Mouse (Mus musculus): ENCODE measurements around the gene Cox6a2. TPM values are rescaled to one million over a fixed set of nuclear protein-coding genes. Genes with fewer than 3 reads are reported as not detected.
"Not testable (repeated sequence)": the region's sequence is repeated elsewhere in the genome, so short reads cannot be mapped to it uniquely, and the experiment has no call there.

The Cox6a2 gene
- polyA plus RNA-seq, 1 experiment: not detected

DNA sequence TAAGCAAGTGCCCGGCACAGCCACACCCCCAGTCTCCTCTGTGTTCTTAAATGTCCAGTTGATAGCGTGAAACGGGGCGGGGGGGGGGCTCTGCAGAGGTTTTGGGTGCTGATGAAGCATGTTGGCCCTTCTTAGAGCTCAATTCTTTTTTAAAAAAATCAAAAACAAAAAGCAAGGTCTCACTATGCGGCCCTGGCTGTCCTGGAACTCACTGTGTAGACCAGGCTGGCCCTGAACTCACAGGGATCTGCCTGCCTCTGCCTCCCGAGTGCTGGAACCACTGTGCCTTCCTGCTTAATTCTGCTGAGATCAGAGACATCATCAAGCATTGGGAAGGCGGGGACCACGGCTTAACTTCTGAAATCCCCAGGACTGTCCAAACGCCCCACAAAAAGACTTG is 4.6 kb downstream of the Cox6a2 start:
- H3K27ac ChIP-seq (ENCODE audit: insufficient read depth, low read depth, low read length): no peak overlapping the region
- no peak overlapping the region for H3K4me3 ChIP-seq (ENCODE audit: insufficient read depth, low read length)
- H3K4me1 ChIP-seq (ENCODE audit: control insufficient read depth, insufficient read depth, low read length): peaks cover 26% of the 10 kb centered on the region
- TF ChIP-seq POLR2A (IDR thresholded peaks at IDR 0.05; ENCODE audit: borderline replicate concordance, low read depth, low read length) (no peak), CTCF (IDR thresholded peaks at IDR 0.05; ENCODE audit: low read depth, low read length) (no peak)

DNA sequence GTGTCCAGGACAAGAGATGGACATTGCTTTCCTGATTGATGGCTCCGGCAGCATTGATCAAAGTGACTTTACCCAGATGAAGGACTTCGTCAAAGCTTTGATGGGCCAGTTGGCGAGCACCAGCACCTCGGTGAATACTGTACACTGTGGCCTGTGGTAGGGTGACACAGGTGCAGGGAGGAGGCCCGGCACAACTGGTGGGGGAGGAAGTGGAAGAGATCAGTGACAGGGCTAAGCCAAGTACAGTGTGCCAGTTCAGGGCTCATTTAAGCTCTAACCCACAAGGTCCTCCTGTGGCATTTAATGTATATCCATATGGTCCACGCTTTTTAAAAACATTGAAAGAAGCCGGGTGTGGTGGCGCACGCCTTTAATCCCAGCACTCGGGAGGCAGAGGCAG is 24.5 kb downstream of the Cox6a2 start:
- no peak for TF ChIP-seq POLR2A (IDR thresholded peaks at IDR 0.05; ENCODE audit: borderline replicate concordance, low read depth, low read length)
- no peak for TF ChIP-seq CTCF (IDR thresholded peaks at IDR 0.05; ENCODE audit: low read depth, low read length)
- Histone ChIP-seq H3K27ac (ENCODE audit: insufficient read depth, low read depth, low read length) (no peak overlapping the region), H3K4me1 (ENCODE audit: control insufficient read depth, insufficient read depth, low read length) (peaks cover 26% of the 10 kb centered on the region), H3K4me3 (ENCODE audit: insufficient read depth, low read length) (no peak overlapping the region)

- Histone ChIP-seq H3K4me1 (ENCODE audit: control insufficient read depth, insufficient read depth, low read length) (peaks cover 26% of the 10 kb centered on the region), H3K27ac (ENCODE audit: insufficient read depth, low read depth, low read length) (no peak overlapping the region), H3K4me3 (ENCODE audit: insufficient read depth, low read length) (no peak overlapping the region)
- TF ChIP-seq CTCF (IDR thresholded peaks at IDR 0.05; ENCODE audit: low read depth, low read length) (no peak), POLR2A (IDR thresholded peaks at IDR 0.05; ENCODE audit: borderline replicate concordance, low read depth, low read length) (no peak)
Observed at GRCm38 (mm10) chr7:128180546-128180945, 25.6 kb downstream of the Cox6a2 start.

DNA sequence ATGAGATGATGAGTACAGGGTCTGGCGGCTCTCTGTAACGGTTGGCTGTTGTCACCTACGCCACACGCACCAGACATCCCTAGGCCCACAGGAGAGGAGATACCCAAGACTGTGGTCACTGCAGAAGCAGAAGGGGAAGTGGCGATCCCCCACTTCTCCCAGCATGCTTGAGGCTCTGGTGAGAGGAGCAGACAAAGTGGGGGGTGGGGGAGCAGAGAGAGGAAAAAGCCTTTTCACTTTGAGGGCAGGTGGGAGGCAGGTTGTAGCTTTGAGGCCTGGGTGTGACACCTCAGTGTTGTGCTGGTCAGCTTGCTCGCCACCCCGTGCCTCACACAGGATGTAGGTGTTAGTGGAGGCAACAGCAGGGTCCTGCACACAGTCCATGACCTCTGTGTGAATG is 26.1 kb downstream of the Cox6a2 start:
- Histone ChIP-seq H3K4me3 (ENCODE audit: insufficient read depth, low read length) (no peak overlapping the region), H3K4me1 (ENCODE audit: control insufficient read depth, insufficient read depth, low read length) (peaks cover 26% of the 10 kb centered on the region), H3K27ac (ENCODE audit: insufficient read depth, low read depth, low read length) (no peak overlapping the region)
- TF ChIP-seq POLR2A (IDR thresholded peaks at IDR 0.05; ENCODE audit: borderline replicate concordance, low read depth, low read length): no peak
- no peak for TF ChIP-seq CTCF (IDR thresholded peaks at IDR 0.05; ENCODE audit: low read depth, low read length)

DNA sequence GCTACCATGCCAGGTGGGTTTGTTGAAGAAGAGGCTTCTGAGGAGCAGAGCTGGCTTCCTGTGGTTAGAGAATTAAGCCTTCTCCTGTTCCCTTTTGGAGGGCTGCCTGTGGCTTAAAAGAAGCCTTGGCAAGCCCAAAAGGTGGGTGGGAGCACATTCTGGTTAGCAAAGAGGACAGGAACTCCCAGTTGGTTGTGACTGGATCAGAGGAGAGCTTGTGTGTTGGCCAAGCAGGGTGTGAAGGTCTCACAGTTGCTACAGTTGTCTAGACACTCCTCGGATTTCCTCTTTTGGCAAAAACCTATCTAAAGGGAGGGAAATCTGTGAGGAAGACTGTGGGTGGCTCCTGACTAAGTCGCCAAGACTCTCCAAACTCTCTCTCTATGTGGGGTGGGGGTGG is 27.8 kb downstream of the Cox6a2 start:
- no peak overlapping the region for H3K27ac ChIP-seq (ENCODE audit: insufficient read depth, low read depth, low read length)
- TF ChIP-seq POLR2A (IDR thresholded peaks at IDR 0.05; ENCODE audit: borderline replicate concordance, low read depth, low read length) (no peak), CTCF (IDR thresholded peaks at IDR 0.05; ENCODE audit: low read depth, low read length) (no peak)
- no peak overlapping the region for H3K4me3 ChIP-seq (ENCODE audit: insufficient read depth, low read length)
- peaks cover 19% of the 10 kb centered on the region for H3K4me1 ChIP-seq (ENCODE audit: control insufficient read depth, insufficient read depth, low read length)

DNA sequence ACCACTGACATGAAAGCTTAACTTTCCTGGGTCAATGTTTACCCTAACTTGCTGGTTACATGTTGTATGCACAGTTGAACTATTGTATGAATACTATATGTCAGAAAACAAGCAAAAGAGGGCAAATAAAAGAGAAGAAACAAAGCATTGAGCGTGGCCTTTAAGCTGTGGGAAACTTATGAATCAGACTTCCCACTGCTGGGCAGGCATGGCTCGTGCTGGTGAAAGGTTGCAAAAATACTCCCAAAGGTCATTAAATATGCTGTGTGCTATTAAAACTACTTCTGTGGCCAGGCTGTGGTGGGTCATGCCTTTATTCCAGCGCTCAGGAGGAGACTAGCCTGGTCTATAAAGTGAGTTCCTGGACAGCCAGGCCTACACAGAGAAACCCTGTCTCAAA is 36.2 kb downstream of the Cox6a2 start:
- H3K4me3 ChIP-seq (ENCODE audit: insufficient read depth, low read length): no peak overlapping the region
- H3K27ac ChIP-seq (ENCODE audit: insufficient read depth, low read depth, low read length): no peak overlapping the region
- no peaks in the 10 kb centered on the region for H3K4me1 ChIP-seq (ENCODE audit: control insufficient read depth, insufficient read depth, low read length)
- TF ChIP-seq CTCF (IDR thresholded peaks at IDR 0.05; ENCODE audit: low read depth, low read length): no peak
- TF ChIP-seq POLR2A (IDR thresholded peaks at IDR 0.05; ENCODE audit: borderline replicate concordance, low read depth, low read length): no peak

DNA sequence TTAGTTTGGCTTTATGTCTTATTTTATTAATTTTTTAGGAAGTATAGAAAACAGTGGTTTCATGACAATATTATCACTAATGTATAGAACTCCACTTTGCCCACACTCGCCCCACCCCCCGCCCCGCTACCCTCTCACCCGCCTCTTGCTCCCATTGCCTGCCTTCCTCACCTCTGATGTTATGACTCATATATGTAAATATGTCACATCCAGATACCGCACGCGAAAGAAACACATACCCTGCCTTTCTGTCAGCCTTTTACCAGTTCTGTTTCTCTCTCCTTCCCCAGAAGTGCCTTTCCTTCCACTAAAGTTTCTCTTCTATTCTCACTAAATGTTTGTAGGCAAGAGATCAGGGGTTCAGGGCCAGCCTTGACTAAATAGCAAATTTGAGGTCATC is 39.8 kb downstream of the Cox6a2 start:
- TF ChIP-seq POLR2A (IDR thresholded peaks at IDR 0.05; ENCODE audit: borderline replicate concordance, low read depth, low read length) (no peak), CTCF (IDR thresholded peaks at IDR 0.05; ENCODE audit: low read depth, low read length) (no peak)
- H3K27ac ChIP-seq (ENCODE audit: insufficient read depth, low read depth, low read length): no peak overlapping the region
- H3K4me1 ChIP-seq (ENCODE audit: control insufficient read depth, insufficient read depth, low read length): no peaks in the 10 kb centered on the region
- no peak overlapping the region for H3K4me3 ChIP-seq (ENCODE audit: insufficient read depth, low read length)

GRCm38 (mm10) chr7:128164001-128164400 is 42.2 kb downstream of the Cox6a2 start:
- no peaks in the 10 kb centered on the region for H3K4me1 ChIP-seq (ENCODE audit: control insufficient read depth, insufficient read depth, low read length)
- H3K27ac ChIP-seq (ENCODE audit: insufficient read depth, low read depth, low read length): no peak overlapping the region
- no peak for TF ChIP-seq CTCF (IDR thresholded peaks at IDR 0.05; ENCODE audit: low read depth, low read length)
- no peak for TF ChIP-seq POLR2A (IDR thresholded peaks at IDR 0.05; ENCODE audit: borderline replicate concordance, low read depth, low read length)
- H3K4me3 ChIP-seq (ENCODE audit: insufficient read depth, low read length): no peak overlapping the region

DNA sequence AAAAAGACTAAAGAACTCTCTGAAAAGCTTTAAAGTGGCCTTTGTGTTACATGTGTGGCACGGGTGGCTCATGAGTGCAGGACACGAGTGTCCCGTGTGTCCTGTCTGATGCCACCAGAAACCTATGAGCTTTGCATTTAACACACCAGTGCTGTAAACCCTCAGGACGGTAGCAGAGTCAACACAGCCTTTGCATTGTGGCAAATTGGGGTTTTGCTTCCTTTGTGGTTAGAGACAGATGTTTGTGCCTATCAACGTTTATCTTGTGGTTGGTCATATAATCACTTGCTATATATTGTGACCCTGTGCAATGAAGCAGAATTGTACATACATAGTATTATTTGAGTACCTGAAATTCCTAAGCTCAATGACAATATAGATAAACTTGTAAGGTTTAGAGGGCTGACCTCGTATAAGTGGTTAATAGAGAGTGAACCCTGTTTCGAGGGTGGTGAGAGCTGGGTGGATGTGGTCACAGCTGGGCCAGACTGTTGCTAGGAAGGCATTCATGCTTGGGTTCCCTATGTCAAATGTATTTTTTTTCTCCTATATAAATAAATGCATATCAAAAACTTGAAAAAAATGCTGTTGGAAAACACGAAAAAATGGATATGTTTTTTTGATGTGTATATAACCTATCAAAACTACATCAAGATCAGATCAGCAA is 47.4 kb downstream of the Cox6a2 start:
- not testable (repeated sequence) for H3K4me3 ChIP-seq (ENCODE audit: insufficient read depth, low read length); H3K4me1 ChIP-seq (ENCODE audit: control insufficient read depth, insufficient read depth, low read length); H3K27ac ChIP-seq (ENCODE audit: insufficient read depth, low read depth, low read length)

Other genes with a start within 250 kb of the Cox6a2 start
- gene Fus, start 238.9 kb downstream of the Cox6a2 start, polyA plus RNA-seq (2012; ENCODE audit: insufficient read depth, insufficient read length, missing spikeins): 318 and 323 TPM in 2 replicates
- gene Pycard, start 212.5 kb downstream of the Cox6a2 start, polyA plus RNA-seq (2012; ENCODE audit: insufficient read depth, insufficient read length, missing spikeins): 126 and 140 TPM in 2 replicates
- not detected in 2 replicates for gene Trim72, start 202.4 kb downstream of the Cox6a2 start, polyA plus RNA-seq (2012; ENCODE audit: insufficient read depth, insufficient read length, missing spikeins)
- 515 and 564 TPM in 2 replicates for gene Itgam, start 143.7 kb downstream of the Cox6a2 start, polyA plus RNA-seq (2012; ENCODE audit: insufficient read depth, insufficient read length, missing spikeins)
- 1.7 and 11.3 TPM in 2 replicates for gene Gm49368, start 143.7 kb downstream of the Cox6a2 start, polyA plus RNA-seq (2012; ENCODE audit: insufficient read depth, insufficient read length, missing spikeins)
- 5.8 and 7.0 TPM in 2 replicates for gene Itgax, start 76.8 kb downstream of the Cox6a2 start, polyA plus RNA-seq (2012; ENCODE audit: insufficient read depth, insufficient read length, missing spikeins)
- 0.52 TPM in 1 of 2 replicates, not detected in the other for gene Itgad, start 52.0 kb downstream of the Cox6a2 start, polyA plus RNA-seq (2012; ENCODE audit: insufficient read depth, insufficient read length, missing spikeins)
- gene Armc5, start 31.0 kb upstream of the Cox6a2 start, polyA plus RNA-seq (2012; ENCODE audit: insufficient read depth, insufficient read length, missing spikeins): 14.6 and 15.0 TPM in 2 replicates
- gene 9130023H24Rik, start 31.6 kb upstream of the Cox6a2 start, polyA plus RNA-seq (2012; ENCODE audit: insufficient read depth, insufficient read length, missing spikeins): 2.5 and 2.8 TPM in 2 replicates
- gene Tgfb1i1, start 40.4 kb upstream of the Cox6a2 start, polyA plus RNA-seq (2012; ENCODE audit: insufficient read depth, insufficient read length, missing spikeins): 1.2 and 1.7 TPM in 2 replicates
- gene Slc5a2, start 59.3 kb upstream of the Cox6a2 start, polyA plus RNA-seq (2012; ENCODE audit: insufficient read depth, insufficient read length, missing spikeins): not detected in 2 replicates
- 16.7 and 18.4 TPM in 2 replicates for gene BC017158, start 91.8 kb upstream of the Cox6a2 start, polyA plus RNA-seq (2012; ENCODE audit: insufficient read depth, insufficient read length, missing spikeins)
- gene Rgs10, start 212.4 kb upstream of the Cox6a2 start, polyA plus RNA-seq (2012; ENCODE audit: insufficient read depth, insufficient read length, missing spikeins): 731 and 826 TPM in 2 replicates

All from bone marrow macrophage, adult 2 months (primary cell).